Mouse (Mus musculus): ENCODE measurements around the gene Exoc5.
A peak's percentile ranks its signal among the peaks of the same experiment; 100 is the strongest.
"Not testable (repeated sequence)": the region's sequence is repeated elsewhere in the genome, so short reads cannot be mapped to it uniquely, and the experiment has no call there.

Gene Exoc5

DNA sequence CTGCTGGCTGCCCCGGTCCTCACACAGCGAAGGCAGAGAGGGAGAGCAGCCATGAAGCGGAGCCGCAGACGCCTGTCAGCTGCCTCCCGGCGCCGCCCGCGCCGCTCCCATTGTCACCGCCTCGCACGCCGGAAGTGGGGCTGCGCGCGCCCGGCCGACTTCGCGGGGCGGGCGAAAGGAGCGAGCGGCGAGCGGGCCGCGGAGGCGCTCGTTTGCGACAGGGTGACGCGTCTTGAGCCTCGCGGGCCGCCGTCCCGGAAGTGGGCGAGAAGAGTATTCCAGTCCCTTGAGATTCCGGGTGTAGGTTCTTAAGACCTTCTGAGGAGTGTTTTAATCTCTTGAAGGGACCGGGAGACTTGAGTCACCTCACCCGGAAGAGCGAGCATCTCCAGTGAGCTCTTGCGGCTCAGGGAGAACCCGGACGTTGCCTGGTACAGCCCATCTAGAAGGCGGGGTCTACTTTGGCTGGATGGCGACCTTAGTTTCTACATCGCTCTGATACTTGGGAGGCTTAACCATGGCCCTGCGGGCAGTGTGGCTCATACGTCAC lies at the start of gene Exoc5:
Gene Exoc5 (minus strand): TSS at position 380 of the 550 bp plus-strand sequence.
- peak; percentile 75 to 86 for DNase-seq (ENCODE audit: low read depth in 1 of 2, low spot score in 2 of 2)

DNA sequence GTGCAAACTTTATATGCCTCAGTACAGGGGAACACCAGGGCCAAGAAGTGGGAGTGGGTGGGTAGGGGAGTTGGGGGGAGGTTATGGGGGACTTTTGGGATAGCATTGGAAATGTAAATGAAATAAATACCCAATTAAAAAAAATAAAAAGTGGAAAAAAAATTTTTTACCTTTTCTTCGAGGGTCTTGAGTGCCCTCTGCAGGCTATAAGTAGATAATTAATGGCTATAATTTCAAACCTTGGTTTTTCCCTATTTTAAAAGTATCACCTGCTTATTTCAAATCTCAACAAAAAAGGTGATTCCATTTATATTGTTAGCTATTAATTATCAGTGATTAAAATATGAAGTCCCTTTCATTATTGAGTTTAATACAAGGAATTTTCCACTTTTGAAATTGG lies 25.3 kb upstream of the Exoc5 start:
- not testable (repeated sequence) for DNase-seq (ENCODE audit: low read depth in 1 of 2, low spot score in 2 of 2)

DNA sequence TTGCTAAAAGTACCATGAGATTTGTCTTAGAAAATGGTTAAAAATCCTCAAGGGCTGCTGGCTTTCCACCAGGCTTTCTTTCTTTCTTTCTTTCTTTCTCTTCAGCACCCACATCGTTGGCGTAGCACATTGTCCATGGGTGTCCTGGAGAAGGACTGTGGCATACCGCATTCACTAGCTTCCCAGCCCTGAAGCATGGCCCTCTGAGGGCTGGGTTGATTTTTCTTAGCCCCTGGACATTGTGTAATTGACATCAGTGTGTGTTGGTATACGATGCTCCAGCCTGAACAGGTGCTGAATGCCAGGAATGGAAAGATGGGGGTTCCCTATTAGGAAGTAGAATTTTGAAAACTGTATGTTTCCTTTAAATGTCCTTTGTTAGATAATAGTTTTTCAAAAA lies 24.8 kb upstream of the Exoc5 start:
- no peak for DNase-seq (ENCODE audit: low read depth in 1 of 2, low spot score in 2 of 2)

DNA sequence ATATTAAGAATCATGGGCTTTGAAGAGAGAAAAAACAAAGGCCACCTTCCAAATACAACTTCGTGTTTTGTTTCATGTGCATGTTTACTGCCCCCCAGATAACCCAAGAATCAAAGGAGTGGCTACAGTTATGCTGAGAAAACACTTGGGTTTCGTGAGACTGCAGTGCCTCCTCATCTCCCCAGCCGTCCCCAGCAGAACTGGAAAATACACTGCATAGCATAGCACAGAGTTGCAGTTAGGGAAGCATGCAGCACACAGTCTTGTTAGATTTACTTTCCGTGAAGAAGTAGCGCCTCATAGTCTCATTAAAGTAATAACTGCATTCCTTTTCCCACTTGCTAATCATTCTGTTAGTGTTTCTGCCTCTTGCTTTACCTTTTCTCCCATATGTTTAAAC lies 23.6 kb upstream of the Exoc5 start:
- DNase-seq (ENCODE audit: low read depth in 1 of 2, low spot score in 2 of 2), result no peak

DNA sequence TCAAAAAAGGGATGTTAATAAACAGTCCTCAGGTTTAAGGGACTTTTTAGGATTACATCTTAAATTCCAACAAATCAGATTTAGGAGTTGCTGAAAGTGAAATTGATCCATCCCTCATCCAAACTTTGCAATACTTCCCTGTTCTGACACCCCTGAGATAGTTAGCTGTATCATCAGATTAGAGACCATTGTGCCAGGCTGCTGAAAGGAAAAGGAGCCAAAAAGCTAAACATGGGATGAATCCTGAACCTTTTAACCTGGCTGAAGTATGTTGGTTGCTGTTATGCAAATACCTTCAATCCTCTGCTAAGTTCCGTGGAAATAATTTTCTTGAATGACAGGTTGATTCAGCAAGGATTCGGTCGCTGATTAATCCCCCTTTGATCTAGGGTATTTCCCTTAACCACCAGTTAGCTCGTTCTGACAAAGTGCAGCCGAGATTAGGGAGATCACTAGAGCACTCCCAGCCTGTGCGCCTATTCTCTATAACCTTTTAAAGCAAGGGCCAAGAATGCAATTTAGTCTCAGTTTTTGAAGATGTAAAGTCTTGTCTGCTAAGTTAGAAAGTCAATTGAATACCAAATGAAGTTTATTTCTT lies 23.1 kb upstream of the Exoc5 start:
- DNase-seq (ENCODE audit: low read depth in 1 of 2, low spot score in 2 of 2), result no peak

DNA sequence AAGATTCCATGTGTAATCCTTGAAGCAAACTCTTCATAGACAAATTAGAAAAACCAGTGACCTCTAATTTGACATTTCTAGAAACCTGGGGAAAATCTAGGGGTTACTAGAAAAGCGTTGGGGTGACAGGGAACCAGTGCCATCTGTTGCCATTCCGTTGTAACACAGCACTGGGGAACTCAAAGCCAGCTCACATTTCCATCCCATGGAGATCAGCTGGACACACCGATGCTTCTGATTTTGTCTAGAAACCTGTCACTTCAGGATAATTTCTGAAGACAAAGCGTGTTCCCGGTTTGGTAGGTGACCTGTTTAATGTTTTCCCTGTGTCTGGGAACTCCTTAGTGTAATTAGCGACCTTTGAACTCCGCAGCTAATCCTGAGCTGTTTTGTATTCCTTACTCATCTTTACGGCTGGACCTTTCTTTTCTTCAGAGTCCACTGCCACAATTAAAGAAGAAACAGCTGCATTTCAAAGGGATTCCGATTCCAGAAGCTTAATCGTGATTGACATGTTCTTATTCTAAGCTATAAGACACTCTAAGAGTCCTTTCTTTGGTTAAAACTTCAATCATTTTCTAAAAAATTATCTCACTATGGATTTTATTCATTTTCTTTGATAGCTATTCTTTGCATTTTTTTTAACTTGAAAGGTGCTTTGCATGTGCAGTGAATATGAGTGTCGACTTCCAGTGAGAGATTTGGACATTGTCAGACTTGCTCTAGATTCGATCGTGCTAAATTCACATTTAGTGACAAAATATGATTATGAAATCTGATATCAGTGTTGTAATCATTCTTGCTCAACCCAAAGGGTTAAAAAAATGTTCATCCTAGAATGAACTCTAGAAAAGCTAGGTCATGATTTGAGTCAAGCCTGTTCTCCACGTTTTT lies 21.9 kb upstream of the Exoc5 start:
- DNase-seq (ENCODE audit: low read depth in 1 of 2, low spot score in 2 of 2), result no peak

DNA sequence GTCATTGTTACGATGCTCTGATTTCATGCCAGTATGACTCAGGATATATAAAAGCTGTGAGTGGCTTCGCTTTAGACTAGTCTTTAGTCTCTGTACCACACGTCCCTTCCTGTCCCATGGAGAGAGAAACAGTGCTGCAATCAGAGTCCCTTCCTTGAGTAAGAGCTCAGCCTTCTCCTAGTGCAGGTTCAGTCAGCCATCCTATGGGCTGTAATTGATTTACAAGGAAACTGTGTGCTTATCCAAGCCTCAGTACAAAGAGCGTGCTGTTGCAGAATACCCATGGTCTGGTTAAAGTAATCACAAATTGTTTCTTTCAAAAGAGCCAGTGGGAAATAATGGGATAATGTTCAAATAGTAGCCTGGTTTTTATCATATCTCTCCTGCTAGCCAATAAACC lies 20.1 kb upstream of the Exoc5 start:
- DNase-seq (ENCODE audit: low read depth in 1 of 2, low spot score in 2 of 2), result no peak

DNA sequence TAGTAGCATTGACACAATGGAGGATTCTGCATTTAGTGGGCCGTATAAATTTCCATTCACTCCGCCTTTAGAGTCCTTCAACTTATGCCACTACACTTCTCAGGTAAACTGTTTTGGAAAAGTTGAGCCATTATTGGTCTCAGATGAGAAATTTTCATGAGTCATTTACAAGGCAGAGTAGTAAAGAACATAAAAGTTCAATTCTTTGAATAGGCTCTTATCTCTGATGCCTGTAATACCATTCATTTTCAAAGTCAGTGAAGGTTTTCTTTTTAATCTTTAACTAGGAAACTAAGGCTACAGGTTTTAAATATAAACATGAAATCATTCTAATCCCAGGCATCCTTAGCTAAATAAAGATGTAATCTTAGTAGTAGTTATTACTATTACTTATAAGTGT lies 12.4 kb upstream of the Exoc5 start:
- DNase-seq (ENCODE audit: low read depth in 1 of 2, low spot score in 2 of 2), result no peak

DNA sequence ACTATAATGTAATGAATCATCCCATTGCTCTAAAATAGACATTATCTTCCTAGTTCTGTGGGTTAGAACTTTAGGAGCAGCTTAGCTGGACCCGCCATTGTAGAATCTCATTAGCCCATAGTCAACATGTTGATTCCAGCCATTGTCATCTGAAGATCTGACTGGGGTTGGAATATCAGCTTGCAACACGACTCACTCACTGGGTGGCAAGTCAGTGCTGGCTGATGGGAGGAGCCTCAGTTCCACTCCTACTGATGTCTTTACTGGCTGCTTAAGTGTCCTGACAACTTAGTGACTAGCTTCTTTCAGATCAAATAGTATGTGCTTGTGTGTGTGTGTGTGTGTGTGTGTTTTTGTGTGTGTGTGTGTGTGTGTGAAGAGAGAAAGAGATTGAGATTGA lies 7.9 kb upstream of the Exoc5 start:
- no peak for DNase-seq (ENCODE audit: low read depth in 1 of 2, low spot score in 2 of 2)

DNA sequence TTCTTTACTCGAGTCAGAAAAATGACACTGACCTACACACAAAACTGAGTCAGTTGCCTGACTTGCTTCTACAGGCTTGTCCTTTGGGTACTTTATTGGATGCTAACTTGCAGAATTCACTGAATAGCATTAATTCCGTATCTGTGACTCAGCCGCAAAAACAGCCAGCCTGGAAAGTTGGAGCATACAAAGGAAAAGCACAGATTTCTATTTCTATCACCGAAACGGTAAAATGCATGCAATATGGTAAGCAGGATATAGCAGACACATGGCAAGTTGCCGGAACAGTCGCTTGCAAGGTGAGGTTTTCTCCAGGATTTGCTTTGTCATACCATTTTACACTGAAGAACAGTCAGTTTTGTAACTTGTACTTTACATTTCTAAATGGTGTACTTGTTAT lies 7.4 kb upstream of the Exoc5 start:
- DNase-seq (ENCODE audit: low read depth in 1 of 2, low spot score in 2 of 2), result no peak

DNA sequence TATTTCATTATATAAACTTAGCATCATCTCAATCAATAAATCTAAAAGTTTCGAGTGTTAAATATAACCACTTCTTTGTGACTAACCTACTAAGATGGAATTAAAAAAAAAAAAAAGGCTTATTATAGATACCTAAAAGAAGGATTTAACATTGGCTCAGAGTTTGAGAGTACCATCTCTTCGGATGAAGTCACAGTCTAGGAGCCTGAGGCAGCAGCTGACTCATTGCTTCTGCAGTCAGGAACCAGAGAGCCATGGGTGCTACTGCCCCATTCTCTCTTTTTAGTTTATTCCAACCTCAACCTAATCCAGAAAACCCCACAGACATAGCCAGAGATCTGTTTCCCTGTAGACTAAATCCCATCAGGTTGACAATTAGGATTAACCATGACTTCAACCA lies 6.4 kb upstream of the Exoc5 start:
- DNase-seq (ENCODE audit: low read depth in 1 of 2, low spot score in 2 of 2), result no peak

DNA sequence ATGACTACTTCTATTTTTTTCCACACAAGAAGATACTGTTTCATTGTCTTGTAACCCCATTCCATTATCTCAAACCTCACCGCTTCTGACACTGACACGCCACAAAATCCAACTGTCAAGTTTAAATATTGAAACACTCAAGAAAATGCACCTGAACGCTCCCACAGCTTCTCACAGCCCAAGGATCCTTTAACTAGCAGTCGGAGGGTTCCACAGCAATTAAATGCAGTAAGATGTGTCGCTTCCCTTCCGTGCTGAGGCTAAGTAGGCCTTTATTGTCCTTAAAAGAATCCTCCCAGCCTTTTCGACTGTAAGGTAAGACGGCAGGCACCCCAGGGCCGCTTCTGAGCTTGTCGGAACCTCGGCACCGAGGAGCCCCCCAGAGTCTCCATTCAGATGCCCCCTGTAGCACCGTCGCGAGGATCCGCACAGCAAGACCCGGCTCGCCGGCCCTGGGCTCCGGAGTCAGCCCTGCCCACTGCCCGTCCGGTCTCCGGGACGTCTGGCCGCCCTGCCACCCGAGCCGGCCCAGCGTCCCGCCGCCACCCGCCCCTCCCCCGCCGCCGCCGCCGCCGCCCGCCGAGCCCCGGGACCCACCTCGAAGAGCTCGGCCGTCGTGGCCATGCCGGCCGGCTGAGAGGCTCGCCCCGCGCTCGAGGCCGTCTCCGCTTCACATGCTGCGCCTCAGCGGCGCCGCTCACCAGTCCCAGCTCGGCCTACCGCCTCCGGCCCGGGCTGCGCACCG lies 752 bp downstream of the Exoc5 start, which contains the start of gene Ap5m1:
Gene Ap5m1 (plus strand): TSS at position 569 of the 745 bp plus-strand sequence.
- DNase-seq (ENCODE audit: low read depth in 1 of 2, low spot score in 2 of 2), result no peak

DNA sequence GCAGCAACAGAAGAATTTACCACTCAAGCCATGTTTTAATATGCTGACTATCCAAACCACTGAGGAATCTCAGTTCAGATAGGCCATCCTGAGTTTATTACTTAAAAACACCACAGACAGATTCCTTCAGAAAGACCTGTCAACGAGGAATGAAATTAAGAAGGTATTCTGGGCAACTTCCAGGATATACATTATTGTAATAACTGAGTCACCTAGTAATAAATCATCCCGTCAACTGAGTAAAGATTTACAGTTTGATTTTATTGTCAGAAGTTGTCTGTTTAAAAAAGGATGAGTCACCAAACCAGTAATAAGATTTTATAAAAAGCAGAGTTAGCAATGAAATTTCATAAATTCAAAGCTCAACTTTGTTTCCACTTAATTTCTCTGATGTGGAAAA lies 2.6 kb downstream of the Exoc5 start:
- DNase-seq (ENCODE audit: low read depth in 1 of 2, low spot score in 2 of 2), result no peak

DNA sequence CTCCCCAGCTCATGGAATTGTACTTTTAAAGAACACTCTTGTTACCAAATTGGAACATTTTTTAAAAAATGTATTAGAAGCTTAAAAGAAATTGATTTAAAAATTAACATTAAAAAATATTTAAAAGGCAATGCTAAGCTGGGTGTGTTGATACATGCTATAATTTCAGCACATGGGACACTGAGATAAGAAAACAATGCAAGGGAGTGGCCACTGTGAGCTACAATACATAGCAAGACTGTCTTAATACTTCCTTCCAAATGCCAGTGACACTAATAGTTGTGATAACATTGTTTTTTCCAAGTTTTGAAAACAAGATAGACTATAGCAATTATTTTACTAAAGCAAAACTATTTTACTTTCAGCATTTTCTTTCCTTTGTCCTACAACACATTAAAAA lies 17.0 kb downstream of the Exoc5 start:
- DNase-seq (ENCODE audit: low read depth in 1 of 2, low spot score in 2 of 2), result no peak

DNA sequence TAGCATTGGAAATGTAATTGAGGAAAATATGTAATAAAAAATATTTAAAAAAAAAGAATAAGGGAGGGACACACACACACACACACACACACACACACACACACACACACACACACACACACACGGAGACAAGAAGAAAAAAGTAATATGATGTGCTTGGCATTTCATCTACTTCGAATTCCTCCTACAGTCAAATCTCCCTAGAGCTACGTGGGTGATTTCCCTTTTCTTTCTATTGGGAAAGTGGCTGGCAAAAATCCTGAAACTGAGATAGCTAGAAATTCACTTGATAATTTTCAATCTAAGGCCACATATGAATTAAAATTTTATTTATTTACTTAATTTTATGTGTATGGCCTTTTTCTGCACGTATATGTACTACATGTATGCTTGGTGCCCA lies 20.8 kb downstream of the Exoc5 start:
- DNase-seq (ENCODE audit: low read depth in 1 of 2, low spot score in 2 of 2), result no peak

DNA sequence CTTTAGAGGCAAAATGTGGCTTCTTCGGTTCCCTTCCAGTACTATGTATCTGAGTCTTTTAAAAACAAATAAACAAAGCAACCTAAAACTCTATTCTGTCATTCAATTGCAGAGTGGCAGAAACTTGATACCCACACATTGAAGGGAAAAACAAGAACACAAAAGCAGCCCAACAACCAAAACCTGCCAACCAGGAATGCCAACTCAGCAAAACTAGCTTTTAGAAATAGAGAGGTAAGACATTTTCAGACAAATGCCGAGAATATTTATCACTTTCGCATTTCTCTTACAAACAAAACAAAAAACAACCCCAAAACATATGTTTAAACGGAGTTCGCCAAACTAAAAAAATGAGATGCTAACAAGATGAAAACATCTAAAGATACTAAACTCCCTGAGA lies 37.5 kb downstream of the Exoc5 start:
- DNase-seq (ENCODE audit: low read depth in 1 of 2, low spot score in 2 of 2), result no peak

DNA sequence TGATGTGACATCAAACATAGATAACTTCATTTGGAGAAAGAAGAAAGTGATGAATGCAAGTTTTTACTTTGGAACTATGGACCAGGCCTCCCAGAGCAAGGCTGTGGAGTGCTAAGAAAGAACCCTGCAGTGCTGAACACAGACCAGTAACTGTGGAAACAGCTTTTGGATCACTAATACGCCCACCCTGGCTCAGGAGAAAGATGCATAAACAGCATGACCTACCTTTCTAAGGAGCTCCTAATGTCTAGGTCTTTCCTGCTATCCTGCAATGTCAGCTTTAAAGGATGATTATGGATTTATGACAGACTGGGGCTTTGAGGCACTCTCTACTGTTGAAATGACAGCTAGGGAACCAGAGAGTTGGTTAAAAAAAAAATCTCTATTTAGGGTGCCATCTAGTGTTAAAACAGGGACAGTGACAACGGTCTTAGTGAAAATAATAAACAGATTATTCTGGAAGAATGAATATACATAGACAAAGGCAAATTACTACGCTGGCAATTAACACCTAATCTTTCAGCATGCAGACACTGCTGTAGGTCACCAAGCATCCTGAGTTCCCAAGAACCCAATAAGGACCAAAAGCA lies 38.6 kb downstream of the Exoc5 start:
- DNase-seq (ENCODE audit: low read depth in 1 of 2, low spot score in 2 of 2), result no peak

DNA sequence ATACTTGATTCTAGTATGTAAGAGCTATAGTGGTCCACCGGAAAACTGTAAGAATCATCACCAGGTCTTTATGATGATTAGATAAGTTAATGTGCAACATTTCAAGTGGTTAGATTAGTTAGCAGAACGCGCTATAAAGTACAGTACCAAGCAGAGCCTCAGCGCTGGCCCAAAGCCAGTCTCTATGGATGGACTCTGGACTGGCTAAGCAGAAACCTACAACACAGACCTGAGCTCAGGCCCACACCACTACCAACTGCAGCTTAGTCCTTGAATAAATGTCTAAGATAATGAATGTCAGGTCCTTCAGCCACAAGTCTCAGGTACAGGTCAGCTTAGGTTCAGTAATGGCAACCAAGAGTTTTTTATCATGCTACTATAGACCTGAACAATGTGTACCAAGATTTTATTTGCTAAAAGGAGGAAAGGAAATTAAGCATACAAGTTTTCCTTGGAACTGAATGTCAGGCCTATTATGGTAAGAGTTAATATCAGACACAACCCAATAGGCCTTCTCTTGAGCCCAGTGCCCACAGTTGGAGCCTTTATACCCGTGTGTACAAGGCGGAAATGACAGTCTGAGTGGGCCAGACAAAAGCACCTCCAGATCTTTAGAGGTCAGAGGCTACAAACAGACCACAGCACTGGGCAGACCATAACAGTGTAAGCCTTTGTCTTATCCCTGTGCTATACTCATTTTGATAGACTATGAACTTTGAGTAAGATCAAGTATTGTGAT lies 39.2 kb downstream of the Exoc5 start:
- DNase-seq (ENCODE audit: low read depth in 1 of 2, low spot score in 2 of 2), result no peak

DNA sequence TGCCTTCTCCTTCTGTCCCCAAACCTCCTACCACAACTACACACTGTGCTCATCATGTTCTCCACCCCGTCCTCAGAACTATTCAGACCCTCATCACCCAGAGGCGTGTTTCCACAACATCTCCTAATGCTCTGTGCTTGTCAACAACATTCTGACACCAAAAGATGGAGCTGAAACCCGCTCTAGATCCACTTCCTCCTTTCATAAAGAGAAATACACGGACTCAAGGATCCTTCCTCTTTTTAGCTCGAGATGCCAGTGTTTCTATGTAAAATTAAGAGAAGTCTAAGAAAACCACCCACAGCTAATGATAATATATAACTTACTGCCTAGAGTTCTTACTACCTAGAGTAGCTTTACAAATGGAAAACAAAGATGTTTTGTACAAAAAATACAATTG lies 46.7 kb downstream of the Exoc5 start:
- peak in 1 of 2 experiments; percentile 6 for DNase-seq (ENCODE audit: low read depth in 1 of 2, low spot score in 2 of 2)

DNA sequence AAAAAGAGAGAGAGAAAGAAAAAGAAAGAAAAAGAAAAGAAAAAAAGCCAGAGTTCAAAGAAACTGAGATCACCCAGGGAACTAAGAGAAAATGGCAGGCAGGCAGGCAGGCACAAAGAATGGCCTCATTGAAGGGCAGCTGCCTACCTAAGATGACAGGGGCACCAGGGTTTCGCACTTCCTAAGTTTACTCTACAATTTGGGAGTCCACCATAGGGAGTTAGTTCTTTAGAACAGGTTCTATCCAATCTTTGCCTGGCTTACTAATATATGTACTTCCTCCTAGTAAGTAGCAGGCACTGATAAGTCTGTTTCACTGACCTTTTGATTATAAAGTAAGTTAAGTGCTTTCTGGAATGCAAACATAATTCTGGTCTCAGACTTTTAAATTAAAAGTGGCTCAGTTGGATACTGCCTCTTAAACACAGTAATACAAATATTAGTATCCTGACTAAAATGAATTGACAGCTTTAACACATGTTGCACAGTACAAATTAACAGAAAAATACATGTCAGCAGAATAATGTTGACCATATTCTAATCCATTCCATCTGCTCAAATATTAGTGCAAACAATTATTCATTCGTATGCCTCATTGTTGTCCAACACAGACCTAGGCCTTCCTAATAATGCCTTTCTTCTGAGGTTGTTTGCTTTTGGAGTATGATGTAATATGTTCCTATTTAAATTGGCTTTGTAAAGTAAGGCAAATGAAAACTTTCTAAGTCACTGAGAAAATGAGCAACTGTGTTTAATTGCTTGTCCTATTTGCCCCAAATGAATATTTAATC lies 57.9 kb downstream of the Exoc5 start:
- DNase-seq (ENCODE audit: low read depth in 1 of 2, low spot score in 2 of 2), result no peak
